Mouse (Mus musculus): Measurements from ENCODE around the gene Hdac5. TPM values are rescaled to one million over a fixed set of nuclear protein-coding genes. Genes with fewer than 3 reads are reported as not detected.

Hdac5 gene
- total RNA-seq, 1 experiment from 2014 or later, result 117 TPM

DNA sequence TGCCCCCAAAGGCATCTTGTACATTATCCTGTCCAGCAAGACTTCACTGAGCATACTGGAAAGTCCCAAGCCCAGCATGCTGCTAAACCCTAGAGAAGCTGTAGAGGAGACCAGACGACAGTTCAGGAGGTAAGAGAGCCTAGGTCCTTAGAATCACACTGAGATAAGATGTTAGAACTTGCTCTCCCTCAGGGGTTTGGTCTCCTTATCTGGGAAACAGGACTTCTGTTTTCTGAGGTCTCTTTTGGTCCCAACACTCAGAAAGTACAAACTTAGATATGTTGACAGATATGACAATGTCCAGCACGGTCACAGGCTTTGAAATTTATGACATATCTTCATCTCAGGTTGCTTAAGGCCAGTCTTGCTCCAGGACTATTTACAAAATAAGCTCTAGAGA is 6.1 kb upstream of the Hdac5 start:
- no peak for DNase-seq

DNA sequence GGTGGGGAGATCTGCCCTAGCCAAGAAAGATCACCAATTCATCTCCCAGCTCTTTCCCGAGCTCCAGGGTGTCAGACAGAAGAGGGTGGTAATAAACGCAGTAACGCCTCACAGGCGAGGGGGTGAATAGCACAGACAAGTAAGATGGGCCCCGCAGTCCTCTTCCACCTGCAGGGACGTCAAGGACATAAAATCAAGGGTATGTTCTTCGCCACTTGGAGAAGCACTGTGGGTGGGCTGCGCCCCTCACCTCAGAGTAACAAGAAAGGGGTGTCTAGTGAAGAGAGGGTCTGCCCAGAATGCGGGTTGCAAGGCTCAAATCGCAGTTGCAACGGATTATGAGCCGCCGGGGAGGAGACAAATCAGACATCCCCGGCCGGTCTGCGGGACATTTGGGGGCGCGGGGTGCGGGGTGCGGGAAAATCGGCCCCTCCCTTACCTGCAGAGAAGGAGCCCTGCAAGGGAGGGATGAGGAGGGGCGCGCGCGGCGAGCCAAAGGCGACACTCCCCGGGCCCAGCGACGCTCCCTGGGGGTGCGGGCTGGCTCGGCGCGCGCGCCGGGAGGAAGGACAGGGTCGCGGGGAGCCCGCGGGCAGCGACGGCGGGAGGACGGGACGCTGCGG is 524 bp downstream of the Hdac5 start:
- DNase-seq, result peak; percentile 25

DNA sequence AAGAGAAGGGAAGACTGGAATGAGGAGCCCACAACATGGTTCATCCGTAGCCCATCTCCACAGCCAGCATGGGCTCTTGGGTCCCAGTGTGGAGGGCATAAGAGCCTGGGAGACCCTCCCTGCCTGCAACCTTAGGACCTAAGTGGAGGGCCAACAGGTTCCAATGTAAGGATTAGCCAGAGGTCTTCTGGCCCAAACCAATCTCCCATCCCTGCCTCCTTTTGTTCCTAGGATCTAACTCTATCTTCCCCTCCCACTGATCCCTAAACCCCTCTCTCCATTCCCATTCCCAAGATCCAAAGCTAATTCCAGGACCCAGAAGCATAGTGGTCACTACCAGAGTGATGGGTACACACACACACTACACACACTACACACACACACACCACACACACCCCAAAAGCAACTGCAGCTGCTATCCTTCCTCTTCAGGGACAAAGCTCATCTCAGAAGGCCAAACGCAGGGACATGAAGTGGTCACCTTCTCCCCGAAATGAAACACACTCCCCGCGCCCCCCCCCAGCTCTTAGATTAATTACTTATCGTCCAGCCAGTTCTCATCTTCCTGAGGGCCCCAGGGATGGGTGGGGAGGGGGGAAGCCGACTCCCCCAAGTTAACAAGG is 1.2 kb downstream of the Hdac5 start:
- DNase-seq, result no peak

DNA sequence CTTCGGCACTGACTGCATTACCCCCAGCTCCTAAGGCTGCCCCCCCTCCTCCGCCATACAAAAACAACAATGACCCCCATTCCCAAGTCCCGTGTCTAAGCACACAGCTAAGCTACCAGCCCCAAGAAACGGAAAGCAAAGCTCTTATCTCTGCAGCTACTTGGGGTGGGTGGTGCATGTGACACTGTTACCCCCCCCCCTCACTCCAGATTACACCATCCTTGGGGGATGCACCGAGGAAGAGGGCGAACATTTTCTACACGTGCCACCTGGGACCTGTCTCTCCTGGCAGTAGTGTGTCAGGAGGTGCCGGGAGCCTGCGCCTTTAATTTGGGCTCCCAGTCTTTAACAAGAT is 1.8 kb downstream of the Hdac5 start:
- no peak for DNase-seq

DNA sequence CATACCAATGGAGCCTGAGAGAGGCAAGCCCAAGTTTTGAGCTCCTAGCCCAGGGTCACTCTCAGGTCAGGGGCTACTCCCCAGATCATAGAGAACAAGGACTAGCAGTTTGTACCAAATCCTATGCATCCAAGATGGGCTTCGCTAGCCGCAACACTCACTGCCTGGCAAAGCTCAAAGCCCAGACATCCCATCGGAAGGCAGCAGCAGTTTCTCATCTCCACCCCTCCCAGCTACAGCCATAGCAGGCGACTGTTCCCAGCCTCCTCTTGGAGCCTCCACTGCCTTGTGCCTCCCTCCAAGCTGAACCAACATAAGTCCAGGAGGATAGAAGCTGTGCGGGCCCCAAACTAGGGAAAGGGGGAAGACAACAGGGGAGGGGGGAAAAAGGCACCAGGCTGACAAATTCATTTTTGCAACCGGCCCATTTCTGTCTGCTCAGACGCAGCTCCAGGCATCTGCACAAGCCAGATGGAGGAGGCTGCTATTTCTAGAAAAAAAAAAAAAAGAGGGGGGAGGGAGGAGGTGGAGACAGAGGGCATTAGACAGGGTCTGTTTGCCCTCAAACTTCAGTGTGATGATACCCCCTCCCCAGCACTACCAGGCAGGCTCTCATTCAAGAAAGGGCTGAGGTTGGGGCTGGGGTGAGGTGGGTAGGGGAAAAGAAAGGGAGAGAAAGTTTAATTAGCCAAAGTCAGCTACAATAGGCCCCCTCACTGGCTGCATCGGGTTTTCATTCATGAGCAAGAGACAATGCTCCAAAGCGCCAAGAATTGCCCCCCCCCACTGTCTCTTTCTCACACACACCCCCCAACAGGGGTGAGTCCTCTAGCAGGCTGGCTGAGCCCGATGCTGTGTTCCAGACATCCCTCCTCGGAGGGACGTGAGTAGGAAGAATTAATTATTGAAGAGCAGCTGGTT is 2.4 kb downstream of the Hdac5 start:
- DNase-seq, result no peak

DNA sequence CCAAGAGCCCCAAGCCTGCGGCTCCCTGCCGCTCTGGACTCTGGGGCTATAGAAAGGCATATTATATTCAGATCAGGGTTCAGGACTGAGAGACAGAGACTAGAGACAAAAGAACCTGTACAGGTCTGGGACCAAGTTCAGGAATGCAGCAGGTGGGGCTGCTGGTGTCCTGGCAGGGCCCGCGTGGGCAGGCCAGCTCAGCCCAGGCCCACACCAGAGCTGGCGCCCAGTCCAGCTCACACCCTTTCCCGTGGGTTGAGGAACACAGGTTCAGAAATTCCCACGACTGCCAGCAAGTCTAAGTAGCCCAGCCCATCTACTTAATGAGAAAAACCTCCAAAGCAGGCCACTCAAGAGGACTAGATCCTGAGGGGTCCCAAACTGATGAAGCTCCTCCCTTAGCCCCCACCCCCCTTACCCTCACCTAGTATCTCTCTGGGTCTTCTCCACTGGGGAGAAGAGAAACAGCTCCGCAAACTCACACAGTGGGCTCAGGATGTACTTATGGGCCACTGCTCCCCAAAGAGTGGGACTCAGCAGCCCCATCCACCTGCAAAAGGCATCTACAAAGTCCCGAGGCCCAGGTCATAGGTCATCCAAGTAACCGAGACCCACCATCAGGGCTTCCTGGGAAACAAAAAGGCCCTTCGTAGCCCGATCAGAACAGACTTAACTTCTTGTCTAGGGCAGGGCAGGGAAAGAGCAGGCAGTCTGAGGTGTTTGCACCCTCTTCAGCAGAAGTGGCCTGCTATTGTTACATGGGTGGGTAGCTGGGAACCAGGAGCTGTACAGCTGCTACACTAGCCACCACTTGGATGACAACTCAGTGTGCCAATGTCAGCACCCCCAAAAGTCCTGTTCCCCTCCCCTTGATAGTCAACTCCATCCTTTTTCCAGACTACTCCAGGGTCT is 3.6 kb downstream of the Hdac5 start:
- no peak for DNase-seq

DNA sequence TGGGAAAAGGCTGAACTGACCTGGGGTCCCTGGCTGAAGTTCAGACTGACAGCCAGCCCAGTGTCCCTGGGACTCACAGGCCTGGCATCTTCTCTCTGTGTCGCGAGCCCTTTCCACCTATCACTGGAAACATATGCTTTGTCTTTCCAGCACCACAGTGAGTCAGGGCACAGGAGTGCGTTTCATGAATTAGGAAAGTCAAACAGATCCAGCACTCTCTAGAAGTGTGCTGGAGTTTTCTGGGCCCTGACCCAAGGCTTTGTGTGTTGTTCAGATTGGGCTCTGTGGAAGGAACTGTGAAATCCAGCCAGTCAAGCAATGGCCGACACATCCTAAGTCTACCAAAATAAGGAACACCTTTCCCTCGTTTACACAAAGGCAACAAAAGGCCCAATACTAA is 4.7 kb downstream of the Hdac5 start:
- DNase-seq, result no peak

DNA sequence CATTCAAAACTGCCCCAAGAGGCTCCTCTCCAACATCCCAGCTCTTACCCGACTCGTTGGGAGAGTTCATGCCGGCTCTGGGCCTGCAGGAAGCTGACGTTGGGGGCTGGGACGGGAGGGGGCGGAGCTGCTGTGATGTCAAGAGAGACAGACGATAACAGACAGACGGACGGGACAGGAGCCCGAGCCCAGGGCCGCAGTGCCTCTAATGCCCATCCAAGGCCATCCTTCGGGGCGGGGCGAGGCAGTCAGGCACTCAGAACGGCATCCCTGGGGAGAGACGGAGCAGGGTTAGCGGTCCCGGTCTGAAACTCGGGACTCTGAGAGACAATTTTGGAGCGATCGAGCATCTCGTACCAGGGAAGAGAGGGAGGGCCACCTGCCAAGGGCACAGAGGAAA is 5.3 kb downstream of the Hdac5 start:
- DNase-seq, result peak; percentile 77

DNA sequence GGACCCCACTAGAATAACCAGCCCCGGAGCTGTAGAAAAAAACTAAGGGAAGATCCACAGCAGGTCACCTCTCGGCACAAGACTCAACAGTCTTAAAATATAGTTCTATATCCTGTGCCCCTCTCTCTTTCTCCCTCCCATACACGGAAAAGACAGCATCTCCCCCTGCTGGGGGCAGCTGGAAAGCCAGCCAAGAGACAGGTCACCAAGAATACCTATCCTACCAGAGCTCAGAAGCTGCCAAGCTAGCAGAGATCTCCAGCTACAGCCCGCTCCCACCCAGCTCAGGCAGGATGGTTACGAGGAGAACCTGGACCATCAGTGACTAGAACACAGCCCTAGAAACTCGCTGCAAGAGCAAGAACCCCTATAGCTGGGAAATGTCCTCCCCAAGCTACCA is 6.8 kb downstream of the Hdac5 start:
- peak; percentile 44 for DNase-seq

DNA sequence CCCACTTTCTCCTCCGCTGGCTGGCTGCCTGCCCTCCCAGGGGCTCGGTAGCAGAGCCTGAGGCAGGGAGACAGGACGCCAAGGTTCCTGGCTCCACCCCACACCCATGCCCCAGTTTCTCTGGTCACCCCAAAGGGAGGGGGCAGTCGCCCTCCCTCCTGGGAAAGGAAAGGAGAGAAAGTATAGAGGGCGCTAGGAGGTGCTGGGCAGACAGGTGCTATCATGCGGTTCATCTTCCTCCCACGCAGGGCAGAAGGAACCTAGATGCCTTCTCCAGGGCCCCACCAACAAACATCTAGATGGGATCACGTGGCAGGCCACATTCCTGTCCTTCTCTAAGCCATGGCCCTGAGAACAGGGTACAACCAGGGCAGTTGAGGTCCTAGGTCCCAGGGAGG is 8.0 kb downstream of the Hdac5 start:
- DNase-seq, result no peak

DNA sequence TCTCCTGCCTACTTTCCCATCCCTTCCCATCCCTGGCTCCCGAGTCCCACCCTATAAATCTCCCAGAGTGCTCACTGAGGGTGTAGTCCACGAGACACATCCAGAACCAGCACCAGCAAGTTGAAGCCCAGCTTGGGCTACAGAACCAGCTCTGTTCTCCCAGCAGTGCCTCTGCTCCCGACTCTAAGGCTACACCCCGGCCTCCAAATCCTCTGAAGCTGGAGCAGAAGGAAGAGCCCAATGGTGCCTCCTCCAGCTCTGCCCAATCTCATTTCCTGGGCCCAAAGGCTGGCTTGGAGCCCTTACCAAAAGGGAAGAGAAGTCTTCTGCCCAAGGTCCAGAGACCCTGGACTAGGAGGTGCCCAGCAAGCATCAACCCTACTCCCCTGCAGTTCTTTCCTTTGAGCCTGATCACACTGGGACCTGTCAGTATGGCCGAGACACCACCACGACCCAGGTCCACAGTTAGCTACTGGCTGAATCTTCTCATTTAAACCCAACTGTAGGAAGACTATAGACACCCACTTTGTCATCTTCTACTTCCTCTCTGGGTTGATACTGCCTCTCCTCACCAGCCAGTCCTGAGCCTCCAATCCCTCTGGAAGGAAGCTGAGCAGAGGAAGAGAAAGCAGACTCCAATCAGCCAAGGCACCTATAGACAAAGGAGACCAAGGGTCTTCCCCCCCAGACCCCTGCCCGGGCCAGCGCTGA is 8.6 kb downstream of the Hdac5 start:
- DNase-seq, result no peak

DNA sequence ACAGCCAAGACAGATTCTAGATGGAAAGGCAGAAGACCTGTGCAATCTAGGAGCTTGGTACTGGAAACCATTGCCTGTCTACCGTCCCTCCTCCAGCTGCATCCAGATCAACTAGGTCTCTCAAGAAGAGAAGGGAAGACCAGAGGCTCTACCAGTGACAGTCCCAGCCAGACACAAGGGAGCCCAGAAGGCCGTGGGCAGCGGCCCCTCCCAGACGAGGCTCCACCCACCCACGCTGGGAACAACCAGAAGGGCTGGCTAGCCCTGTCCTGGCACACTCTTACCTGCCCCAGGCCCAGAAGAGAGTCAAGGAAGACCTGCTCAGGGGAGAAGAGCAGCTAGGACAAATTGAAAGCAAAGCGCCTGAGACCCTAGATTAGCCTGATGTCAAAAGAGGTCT is 9.5 kb downstream of the Hdac5 start:
- DNase-seq, result no peak

DNA sequence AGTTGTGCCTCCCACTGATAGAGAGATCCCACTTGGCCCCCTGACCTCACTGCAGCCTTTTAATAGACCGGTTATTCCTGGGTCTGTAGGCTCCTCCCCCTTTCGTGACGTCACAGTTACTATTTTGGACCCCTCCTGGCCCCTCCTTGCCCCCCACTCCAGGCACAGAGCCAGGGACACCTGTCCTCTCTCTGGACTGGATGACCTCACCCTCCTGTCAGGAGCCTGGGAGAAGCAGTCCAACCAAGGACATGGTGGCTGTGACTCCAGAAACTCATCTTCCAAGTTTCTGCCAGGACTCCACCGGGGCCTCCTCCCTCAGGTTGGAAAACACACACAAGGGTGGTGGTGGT is 10.0 kb downstream of the Hdac5 start:
- peak; percentile 66 for DNase-seq

DNA sequence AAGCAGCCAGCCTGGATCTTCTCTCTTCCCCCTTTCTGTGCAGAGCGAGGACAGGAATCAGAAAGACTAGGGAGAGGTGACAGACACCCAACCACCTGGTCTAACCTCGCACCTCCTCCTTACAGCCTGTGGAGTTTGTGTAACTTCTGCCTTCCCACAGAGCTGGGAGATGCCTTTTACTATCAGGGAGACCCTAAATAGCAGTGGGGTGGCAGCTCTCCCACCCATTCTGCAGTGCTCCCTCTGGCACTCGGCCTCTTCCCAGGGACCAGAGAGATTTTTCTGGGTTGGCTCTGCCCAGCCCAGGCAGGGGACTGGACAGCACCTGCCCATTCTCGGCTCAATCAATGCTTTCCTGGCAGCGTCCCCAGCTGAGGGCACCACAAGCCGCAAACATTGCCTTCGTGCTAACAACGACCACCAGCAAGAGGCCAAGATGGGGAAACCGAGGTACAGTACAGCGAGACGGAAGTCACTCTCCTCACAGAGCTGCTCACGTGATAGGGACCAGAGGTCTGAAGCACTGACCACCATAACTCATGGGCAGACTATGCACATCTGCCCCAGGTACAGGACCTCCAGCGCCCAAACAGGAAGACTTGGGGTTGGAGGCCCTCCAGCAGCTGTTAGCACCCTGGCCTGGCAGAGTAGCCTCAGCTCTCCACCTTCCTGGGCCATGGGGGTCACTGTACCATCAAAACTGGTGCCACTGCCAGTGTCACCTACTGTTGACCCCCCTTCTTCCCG is 10.5 kb downstream of the Hdac5 start:
- no peak for DNase-seq

DNA sequence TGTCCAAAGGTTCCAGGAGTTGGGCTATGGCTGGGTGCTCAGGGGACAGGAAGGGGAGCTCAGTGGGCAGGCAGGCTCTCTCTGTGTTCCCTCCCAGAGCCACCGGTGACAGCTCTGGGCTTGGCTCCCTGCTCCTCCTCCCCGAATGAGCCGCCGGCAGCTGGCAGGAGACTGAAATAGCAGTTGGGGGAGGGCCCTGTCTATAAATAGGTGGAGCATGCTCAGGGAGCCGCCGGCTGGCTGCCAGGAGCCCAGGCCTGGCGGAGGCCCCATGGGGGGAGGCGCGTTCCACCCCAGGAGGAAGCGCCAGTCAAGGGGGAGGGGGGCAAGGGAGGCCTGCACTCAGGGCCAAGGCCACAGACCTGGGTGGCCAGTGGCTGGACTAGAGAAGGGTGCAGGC is 11.2 kb downstream of the Hdac5 start:
- peak; percentile 96 for DNase-seq

DNA sequence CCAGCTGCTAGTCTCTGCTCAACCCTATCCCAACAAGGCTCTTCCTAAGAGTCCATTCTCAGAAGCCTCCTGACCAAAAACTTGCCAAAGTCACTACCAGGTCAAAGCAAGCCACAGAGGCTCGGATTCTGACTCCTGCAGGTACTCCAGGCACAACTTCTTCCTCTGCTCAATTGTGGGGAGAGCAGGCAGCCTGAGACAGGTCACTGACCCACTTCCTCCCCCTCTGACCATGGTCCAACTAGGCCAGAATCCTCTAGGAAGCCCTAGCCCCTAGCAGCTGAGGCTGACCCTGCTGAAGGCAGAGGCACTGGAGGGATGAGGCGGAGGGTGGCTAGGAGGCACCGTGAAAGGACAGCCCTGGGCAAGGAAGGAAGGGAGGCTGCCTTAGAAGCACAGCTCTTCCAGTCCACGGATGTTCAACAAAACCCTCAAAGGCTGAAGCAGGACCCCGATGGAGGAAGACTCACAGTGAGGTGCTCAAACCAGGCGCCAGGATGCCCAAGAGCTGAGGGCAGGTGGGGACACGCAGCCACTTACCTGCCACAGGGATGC is 12.0 kb downstream of the Hdac5 start:
- no peak for DNase-seq

DNA sequence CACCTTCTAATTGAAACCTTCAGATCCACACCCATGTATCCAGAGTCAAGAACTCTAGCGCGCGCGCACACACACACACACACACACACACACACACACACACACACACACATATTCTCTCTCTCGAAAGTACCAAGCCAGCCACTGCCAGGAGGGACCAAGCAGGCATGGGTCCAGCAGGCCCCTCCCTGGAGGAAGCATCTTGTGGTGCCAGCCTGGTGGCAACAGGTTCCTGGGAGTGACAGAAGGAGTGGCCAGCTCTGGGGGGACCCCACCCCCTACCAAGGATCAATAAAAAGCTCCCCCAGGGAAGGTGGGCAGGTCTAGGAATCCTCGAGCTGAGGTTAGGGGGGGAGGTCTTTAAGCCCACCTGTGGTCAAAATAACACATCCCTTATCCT is 12.6 kb downstream of the Hdac5 start:
- no peak for DNase-seq

DNA sequence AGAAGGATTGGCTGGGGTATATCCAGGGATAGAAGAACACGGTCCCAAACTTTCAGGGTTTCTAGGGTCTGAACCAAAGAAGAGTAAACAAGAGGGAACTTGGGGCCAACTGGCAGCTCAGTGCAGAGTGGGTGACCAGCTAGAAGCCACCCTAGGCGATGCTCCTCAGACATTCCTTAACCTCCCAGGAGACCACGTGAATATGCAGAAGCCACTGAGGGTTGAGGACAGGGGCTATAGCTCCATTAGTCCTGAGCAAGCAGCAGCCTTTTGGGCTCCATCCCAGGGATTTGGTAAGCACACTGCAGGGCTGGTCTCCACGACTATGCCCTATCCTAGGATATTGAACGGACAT is 13.1 kb downstream of the Hdac5 start:
- DNase-seq, result no peak

DNA sequence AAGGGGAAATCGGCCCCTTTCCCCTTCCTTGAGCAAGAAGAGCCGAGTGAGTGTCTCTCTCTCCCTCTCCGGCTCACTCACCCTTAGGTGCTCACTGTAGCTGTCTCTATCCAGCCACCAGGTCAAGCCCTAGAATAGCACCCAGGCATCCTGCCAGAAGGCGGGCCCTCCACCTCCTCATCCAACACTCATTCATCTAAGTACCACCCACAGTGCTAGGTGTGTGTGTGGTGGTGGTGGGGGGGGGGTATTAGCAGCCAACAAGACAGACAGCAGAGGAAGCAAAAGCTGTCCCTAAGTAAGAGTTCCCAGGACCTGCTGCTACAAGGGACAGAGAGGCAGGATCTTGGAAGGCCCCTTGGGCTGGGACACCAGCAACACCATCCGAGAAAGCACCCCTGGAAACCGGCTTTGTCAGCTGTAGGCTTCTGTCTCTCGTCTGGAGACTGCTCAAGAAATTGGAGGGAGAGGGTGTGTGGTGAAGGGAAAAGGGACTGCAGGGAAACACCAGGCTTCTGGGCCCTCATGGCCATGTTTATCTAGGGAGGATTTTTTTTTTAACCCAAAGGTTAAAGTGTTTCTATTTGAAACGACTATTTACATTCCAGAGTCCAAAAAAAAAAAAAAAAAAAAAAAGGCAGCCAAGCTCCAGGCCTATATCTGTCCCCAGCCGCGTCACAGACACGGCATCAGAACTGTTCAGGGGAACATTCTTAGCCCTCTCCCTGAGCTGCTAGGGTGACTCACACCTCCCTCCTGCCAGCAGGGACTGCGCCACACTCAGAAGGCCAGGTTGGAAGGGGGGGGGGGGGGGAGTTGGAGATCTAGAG is 13.7 kb downstream of the Hdac5 start:
- peak; percentile 65 for DNase-seq

DNA sequence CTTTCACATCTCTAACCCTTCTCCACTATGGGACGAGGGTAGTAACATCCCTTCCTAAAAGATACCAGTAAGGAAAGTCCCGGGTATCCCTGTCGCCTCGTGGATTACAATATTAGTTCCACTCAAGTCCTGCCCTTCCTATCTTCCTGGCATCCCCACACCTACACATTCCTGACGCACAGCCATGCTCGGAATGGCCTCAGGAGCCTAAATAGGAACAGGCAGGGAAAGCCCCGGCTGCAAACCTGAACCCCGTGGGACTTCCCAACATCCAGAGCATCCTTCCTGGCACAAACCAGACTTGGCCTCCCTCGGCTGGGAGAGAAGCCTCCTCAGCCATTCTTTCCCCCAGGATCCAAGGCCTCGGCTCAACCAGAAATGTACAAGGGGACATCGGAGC is 14.5 kb downstream of the Hdac5 start:
- DNase-seq, result no peak

Data from adrenal gland, postnatal 25 days (tissue).